Mouse (Mus musculus) ES-Bruce4 (cell line): ENCODE results near the gene Inpp5a.

Source experiments
- CTCF ChIP-seq: IDR thresholded peaks from one replicate; pipeline ENCODE4 v1.8.1; 2011; ENCODE audit warnings: low read depth, low read length
- EP300 ChIP-seq: IDR thresholded peaks from 2 replicates; pipeline ENCODE4 v1.6.1; 2011; ENCODE audit warnings: low read depth, low read length; ENCODE audit not compliant: insufficient read depth
- POLR2A ChIP-seq: IDR thresholded peaks from one replicate; pipeline ENCODE4 v1.8.1; 2011; ENCODE audit warnings: low read length; ENCODE audit not compliant: insufficient read depth

- TF ChIP-seq POLR2A (no peak), CTCF (no peak), EP300 (no peak)
Observed at GRCm38 (mm10) chr7:139342809-139343208, 46.1 kb upstream of the Inpp5a start.
